Mouse (Mus musculus) adrenal gland, adult 18-20 months (tissue): Measurements from ENCODE around the gene Rad51ap1. TPM values are rescaled to one million over a fixed set of nuclear protein-coding genes. Genes with fewer than 3 reads are reported as not detected.
A peak's percentile ranks its signal among the peaks of the same experiment; 100 is the strongest.

Experiments
- DNase-seq, 2 experiments: peaks; one replicate each; pipeline ENCODE4 v3.0.0; 2021 to 2022; ENCODE audit warnings: low spot score in 2 of 2
- long read RNA-seq, 2 experiments: library from polyadenylated mRNA; stranded (forward); transcript quantifications; one replicate each; pipeline ENCODE4 v2.0.0; 2021
- total RNA-seq, 2 experiments: library from RNA; stranded (reverse); gene quantifications; 1 replicate in 1 of 2; 2 replicates in 1 of 2; pipeline ENCODE4 v1.2.3; 2021

Rad51ap1 gene
- under 1 TPM; 0.58 to 0.76 TPM for total RNA-seq
- long read RNA-seq, experiment 1, partial matches to known transcripts, result 0 of 1 reads
- long read RNA-seq, experiment 1, other reads (novel, unspliced or antisense), result 1 of 1 reads
- long read RNA-seq, experiment 2, partial matches to known transcripts, result 0 of 2 reads
- long read RNA-seq, experiment 2, other reads (novel, unspliced or antisense), result 1 of 2 reads

- DNase-seq, result peak; percentile 94
These were observed at the start of gene Rad51ap1, which contains the start of gene D6Wsu163e for GRCm38 (mm10) chr6:126939487-126940171. Rad51ap1 (minus strand) TSS chr6:126939587. D6Wsu163e (plus strand) TSS chr6:126939962.

- DNase-seq, result no peak
These were observed 42.3 kb upstream of the Rad51ap1 start for GRCm38 (mm10) chr6:126981539-126982234.

GRCm38 (mm10) chr6:126966241-126967026, 27.0 kb upstream of the Rad51ap1 start:
- no peak for DNase-seq

GRCm38 (mm10) chr6:126963426-126963825, 24.0 kb upstream of the Rad51ap1 start:
- DNase-seq, result no peak

- no peak for DNase-seq
These were observed 23.3 kb upstream of the Rad51ap1 start for GRCm38 (mm10) chr6:126962709-126963108.

DNA sequence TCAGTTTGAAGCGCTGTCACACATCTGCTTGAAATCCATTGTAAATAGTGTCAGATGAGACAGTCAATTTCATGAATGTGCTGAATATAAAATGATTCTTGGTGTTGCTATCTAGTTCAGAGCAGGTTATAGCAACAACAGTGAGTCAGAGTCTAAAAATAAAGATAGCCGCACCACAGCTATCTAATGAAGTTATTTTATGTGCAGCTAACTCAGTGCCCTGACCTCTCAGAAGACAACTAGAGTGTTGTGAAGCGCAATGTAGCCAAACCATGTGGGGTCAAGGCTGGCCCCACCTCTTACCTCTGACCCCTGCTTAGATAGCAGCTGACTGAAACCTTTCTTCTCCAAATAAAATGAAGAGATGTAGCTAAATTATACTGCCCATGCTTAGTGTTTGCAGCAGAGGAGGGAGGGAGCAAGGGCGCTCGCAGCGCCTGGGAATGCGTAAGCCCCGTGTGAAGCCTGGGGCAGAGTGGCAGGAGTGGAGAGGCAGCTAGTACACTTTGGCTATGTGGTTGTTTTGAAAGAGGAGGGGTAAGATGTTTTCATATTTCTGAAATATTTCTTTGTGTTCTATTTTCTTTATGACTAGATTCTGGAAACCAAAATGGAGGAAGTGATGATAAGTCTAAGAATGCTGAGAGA, 22.1 kb upstream of the Rad51ap1 start:
- DNase-seq, result no peak

- peak; percentile 70 to 78 for DNase-seq
These were observed 16.3 kb upstream of the Rad51ap1 start for GRCm38 (mm10) chr6:126955734-126956133.

GRCm38 (mm10) chr6:126948336-126948735, 8.9 kb upstream of the Rad51ap1 start:
- no peak for DNase-seq

DNA sequence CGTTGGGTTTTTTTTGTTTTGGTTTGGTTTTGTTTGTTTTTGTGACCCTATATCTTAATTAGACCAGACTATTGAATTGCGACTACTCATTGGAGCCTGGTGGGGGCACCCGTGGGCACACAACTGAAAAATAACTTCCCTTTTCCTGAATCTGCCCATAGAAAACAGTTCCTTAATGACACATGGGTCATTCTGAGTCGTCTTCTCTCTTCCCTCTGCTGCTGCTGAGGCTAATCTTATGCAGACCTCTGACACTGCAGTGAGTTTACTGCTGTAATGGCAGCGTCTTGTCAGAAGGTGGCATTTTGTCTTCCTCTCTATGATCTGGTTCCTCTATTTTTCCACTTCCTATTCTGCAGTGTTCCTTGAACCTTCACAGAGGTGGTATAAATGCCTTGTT, 1.1 kb upstream of the Rad51ap1 start:
- no peak for DNase-seq

DNA sequence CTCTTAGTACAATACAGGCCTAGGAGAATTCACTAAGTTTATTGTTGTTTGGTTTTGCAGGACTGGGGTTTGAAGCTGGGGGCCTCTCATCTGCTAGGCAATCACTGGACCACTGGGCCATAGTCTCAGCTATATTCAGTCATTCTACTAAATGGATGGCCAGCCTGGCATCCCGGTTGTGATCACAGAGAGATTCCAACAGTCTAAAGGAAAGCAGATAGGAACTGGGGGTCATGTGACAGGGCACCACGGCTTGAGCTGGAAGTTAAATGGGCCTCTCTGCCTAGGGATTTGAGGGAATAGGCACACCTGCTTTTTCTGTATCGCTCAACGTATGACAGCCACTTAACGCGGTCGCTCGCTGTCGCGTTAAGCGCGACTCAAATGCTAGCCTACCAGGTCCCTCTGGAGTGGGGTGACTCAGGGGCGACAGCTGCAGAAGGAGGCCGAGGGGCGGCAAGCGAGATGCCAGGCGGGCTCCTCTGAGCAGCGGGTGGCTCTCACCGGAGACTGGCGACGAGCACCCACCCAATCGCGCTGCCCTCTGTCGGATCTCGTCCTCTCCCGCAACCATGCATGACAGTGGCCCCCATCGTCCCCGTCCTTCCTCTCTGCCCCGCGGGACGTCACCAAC, 417 bp downstream of the Rad51ap1 start:
- no peak for DNase-seq

- no peak for DNase-seq
These were observed 1.3 kb downstream of the Rad51ap1 start for GRCm38 (mm10) chr6:126938047-126938446.

DNA sequence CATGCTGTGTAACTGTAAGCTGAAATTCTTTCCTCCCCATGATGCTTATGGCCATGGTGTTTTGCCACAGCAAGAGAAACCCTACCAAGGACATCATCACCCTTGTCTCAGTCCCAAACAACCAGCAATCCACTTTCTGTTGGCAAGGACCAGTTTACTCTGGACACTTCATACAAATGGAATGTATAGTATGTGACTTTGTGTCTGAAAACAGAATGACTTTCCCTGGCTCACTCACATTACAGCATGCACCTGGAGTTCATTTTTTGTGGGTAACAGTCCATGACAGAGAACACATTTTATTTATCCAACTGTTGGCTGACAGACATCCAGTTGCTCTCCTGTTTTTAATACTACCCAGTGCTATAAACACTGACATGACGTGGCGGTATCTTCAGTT, 6.5 kb downstream of the Rad51ap1 start:
- DNase-seq, result no peak

GRCm38 (mm10) chr6:126921111-126921881, 18.1 kb downstream of the Rad51ap1 start, which contains the start of gene Dyrk4:
Dyrk4 (minus strand) TSS chr6:126921839.
- DNase-seq, result no peak

GRCm38 (mm10) chr6:126914928-126915327, 24.5 kb downstream of the Rad51ap1 start:
- no peak for DNase-seq

DNA sequence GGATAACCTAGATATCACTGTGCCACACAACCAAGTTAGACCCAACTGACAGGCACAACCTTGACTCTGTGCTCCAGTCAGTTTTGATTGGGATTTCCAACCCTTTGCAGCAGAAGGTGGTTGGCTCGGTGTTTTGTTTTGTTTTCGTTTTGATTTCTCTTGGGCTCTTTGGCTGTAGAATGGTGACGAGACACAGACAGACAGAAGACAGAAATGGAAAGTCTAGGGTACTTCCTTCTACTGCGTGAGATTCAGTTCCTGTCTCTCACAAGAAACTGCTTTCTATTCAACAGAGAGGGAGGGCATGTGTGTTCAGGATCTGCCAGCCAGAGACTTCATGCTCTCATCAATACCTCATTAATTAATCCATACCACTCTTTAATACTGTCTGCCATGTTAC, 28.7 kb downstream of the Rad51ap1 start:
- DNase-seq, result no peak

DNA sequence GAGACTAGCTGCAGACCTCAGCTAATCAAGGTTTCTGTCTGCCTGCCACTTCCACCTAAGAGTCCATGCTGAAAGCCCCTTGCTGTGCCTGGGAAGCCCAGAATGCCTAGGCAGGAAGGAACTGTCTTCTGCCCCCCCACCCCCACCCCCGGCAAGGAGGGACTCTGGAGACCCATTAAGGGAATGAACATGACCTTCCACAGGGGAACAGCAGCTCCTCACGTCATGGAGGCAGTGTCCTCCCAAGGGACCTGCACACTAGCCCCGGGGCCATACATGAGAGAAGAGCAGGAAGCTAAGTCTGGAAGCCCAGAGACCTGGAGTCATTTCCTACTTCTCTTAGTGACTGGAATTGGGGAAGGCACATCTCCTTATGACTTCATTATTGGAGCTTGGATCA, 31.5 kb downstream of the Rad51ap1 start:
- no peak for DNase-seq

GRCm38 (mm10) chr6:126907378-126907777, 32.0 kb downstream of the Rad51ap1 start:
- DNase-seq, result no peak

- no peak for DNase-seq
These were observed 62.3 kb downstream of the Rad51ap1 start for GRCm38 (mm10) chr6:126877118-126877517.
